Mouse (Mus musculus) forebrain, embryonic 10.5 days (tissue): Measurements from ENCODE around the gene Cxcl15. TPM values are rescaled to one million over a fixed set of nuclear protein-coding genes. Genes with fewer than 3 reads are reported as not detected.
"Not testable (repeated sequence)": the region's sequence is repeated elsewhere in the genome, so short reads cannot be mapped to it uniquely, and the experiment has no call there.

Experiments
- DNase-seq: peaks from one replicate; pipeline ENCODE4 v3.0.0-alpha.2; 2017; ENCODE audit warnings: low spot score; ENCODE audit errors: extremely low spot score
- H3K27ac ChIP-seq: fragments of 300-500 bp; sonication (generic); 2 replicates; pipeline ENCODE4 v1.5.1; 2016; ENCODE audit warnings: mild to moderate bottlenecking
- H3K27me3 ChIP-seq: fragments of 300-500 bp; sonication (generic); 2 replicates; pipeline ENCODE4 v1.6.1; 2016; ENCODE audit warnings: mild to moderate bottlenecking; ENCODE audit not compliant: poor library complexity, severe bottlenecking
- H3K36me3 ChIP-seq: fragments of 300-500 bp; sonication (generic); replicated peaks from 2 replicates; pipeline ENCODE4 v1.6.1; 2016; ENCODE audit warnings: mild to moderate bottlenecking, moderate library complexity
- H3K4me1 ChIP-seq: fragments of 300-500 bp; sonication (generic); 2 replicates; pipeline ENCODE4 v1.6.1; 2016
- H3K4me3 ChIP-seq: fragments of 300-500 bp; sonication (generic); 2 replicates; pipeline ENCODE4 v1.5.1; 2016; ENCODE audit warnings: mild to moderate bottlenecking, moderate library complexity
- H3K9me3 ChIP-seq: fragments of 300-500 bp; sonication (generic); 2 replicates; pipeline ENCODE4 v1.6.1; 2016; ENCODE audit warnings: mild to moderate bottlenecking, moderate library complexity
- WGBS: fragments of 180-500 bp; shearing (Covaris S2); methylation state at CpG from one replicate; pipeline ENCODE4 v1.1.7; 2016; 5-methylcytosine and 5-hydroxymethylcytosine counted together
- polyA plus RNA-seq: library from polyadenylated mRNA; unstranded; fragments of >200 nt; fragmentation: Nextera tagmentation; extraction: Ambion mirVana; gene quantifications from 2 replicates; pipeline ENCODE4 v1.2.1, GENCODE M21; 2016

The Cxcl15 gene
- polyA plus RNA-seq, 1 experiment from 2014 or later, result not detected

- H3K4me1 ChIP-seq, result no peaks in the 10 kb centered on the region
- 88% methylated on average over 3 of the region's 3 CpGs for whole genome bisulfite sequencing
- H3K9me3 ChIP-seq, result no peaks in the 10 kb centered on the region
- DNase-seq, result no peak
- H3K27ac ChIP-seq, result no peak overlapping the region
- H3K4me3 ChIP-seq, result no peak overlapping the region
- H3K36me3 ChIP-seq, result no peaks in the 10 kb centered on the region
- H3K27me3 ChIP-seq, result no peaks in the 10 kb centered on the region
Measured at GRCm38 (mm10) chr5:90807176-90807950, 13.0 kb downstream of the Cxcl15 start.

DNA sequence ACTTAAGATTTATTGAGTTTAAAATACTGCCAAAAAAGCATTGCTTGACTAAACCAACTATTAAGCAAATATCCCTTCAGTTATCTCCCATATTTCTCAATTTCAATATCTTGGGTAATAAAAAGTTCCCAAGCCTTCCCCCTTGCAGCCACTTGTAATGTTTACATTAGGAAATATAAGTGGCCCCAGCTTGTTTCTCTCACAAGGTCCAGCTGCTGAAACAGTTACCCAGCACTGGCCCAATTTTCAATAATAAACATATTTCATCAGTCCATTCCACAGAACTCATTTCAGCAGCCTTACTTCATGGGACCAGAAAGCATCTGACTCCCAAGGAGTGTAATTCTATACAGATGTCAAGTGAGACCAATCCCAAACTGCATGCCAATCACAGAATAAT lies 25.4 kb downstream of the Cxcl15 start:
- H3K4me1 ChIP-seq, result no peaks in the 10 kb centered on the region
- no peak overlapping the region for H3K4me3 ChIP-seq
- H3K27me3 ChIP-seq, result no peaks in the 10 kb centered on the region
- H3K27ac ChIP-seq, result no peak overlapping the region
- no peaks in the 10 kb centered on the region for H3K9me3 ChIP-seq
- no peaks in the 10 kb centered on the region for H3K36me3 ChIP-seq
- DNase-seq, result no peak

DNA sequence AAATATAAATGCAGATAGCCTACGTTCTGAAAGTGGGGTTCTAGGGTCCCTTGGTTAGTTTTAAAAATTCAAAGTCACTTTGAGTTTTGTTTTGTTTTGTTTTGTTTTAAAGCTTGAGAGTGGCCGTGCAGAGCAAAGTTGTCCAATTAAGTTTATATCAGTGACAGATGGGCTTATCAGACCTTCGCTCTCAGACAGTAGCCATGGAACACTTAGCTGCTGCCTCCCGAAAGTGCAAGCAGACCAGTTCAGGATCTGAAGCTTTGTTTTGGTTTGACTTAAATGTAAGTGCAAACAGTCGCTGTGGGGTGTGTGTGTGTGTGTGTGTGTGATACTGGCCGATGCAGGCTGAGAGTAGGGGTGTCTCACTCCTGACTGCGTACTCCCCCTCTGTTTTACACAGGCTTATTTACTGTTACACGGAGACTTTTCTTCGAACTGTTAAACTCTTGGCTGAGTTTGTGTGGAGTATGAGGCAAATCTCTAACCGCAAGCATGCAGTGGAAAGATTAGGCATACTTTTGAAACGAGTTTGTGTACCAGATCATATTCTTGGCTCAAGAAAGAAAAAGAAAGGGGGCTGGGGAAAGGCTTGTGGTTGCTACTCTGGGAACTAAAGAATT lies 37.9 kb downstream of the Cxcl15 start:
- Histone ChIP-seq H3K4me1 (no peaks in the 10 kb centered on the region), H3K27me3 (no peaks in the 10 kb centered on the region), H3K4me3 (no peak overlapping the region), H3K27ac (no peak overlapping the region), H3K36me3 (no peaks in the 10 kb centered on the region), H3K9me3 (no peaks in the 10 kb centered on the region)
- DNase-seq, result no peak
- 86% methylated on average over 11 of the region's 11 CpGs for WGBS

- Histone ChIP-seq H3K36me3 (no peaks in the 10 kb centered on the region), H3K4me3 (no peak overlapping the region), H3K9me3 (no peaks in the 10 kb centered on the region), H3K27me3 (no peaks in the 10 kb centered on the region), H3K27ac (no peak overlapping the region), H3K4me1 (no peaks in the 10 kb centered on the region)
- WGBS, result 92% methylated on average over 8 of the region's 8 CpGs
- DNase-seq, result no peak
Measured at GRCm38 (mm10) chr5:90832768-90833388, 38.5 kb downstream of the Cxcl15 start.

- no peak overlapping the region for H3K4me3 ChIP-seq
- no peak for DNase-seq
- WGBS, result 90% methylated on average over 4 of the region's 4 CpGs
Measured at GRCm38 (mm10) chr5:90834436-90834835, 40.1 kb downstream of the Cxcl15 start.

DNA sequence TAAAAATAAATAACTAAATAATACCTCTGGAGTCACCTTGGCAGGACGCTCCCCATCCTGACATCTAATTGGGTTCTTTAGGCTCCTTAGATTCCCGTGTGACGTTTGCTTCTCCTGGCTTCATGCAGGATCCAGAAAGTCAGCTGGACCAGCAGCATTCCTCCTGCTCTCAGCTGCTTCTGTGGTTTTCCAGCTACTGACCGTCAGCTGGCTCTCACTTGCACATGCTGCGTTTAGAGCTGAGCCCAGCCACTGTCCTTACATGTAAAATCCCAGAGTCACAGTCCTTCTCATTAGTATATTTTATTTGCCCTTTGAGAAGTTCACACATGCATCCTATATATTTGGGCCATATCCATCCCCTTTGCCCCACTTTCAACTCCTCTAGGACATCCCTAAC lies 44.2 kb downstream of the Cxcl15 start:
- H3K36me3 ChIP-seq, result no peaks in the 10 kb centered on the region
- H3K9me3 ChIP-seq, result no peaks in the 10 kb centered on the region
- DNase-seq, result no peak
- no peak overlapping the region for H3K27ac ChIP-seq
- 88% methylated on average over 5 of the region's 5 CpGs for WGBS
- H3K27me3 ChIP-seq, result no peaks in the 10 kb centered on the region
- H3K4me3 ChIP-seq, result no peak overlapping the region
- no peaks in the 10 kb centered on the region for H3K4me1 ChIP-seq

More at GRCm38 (mm10) chr5:90834436-90834835, 40.1 kb downstream of the Cxcl15 start:
- no peak overlapping the region for H3K27ac ChIP-seq
- H3K36me3 ChIP-seq, result no peaks in the 10 kb centered on the region
- no peaks in the 10 kb centered on the region for H3K4me1 ChIP-seq
- no peaks in the 10 kb centered on the region for H3K9me3 ChIP-seq
- H3K27me3 ChIP-seq, result no peaks in the 10 kb centered on the region

GRCm38 (mm10) chr5:90840902-90841869 lies 46.9 kb downstream of the Cxcl15 start:
- Histone ChIP-seq H3K27ac (no peak overlapping the region), H3K4me3 (no peak overlapping the region), H3K4me1 (no peaks in the 10 kb centered on the region), H3K27me3 (no peaks in the 10 kb centered on the region), H3K9me3 (no peaks in the 10 kb centered on the region), H3K36me3 (no peaks in the 10 kb centered on the region)
- 89% methylated on average over 7 of the region's 7 CpGs for WGBS
- no peak for DNase-seq

- no peak overlapping the region for H3K27ac ChIP-seq
Measured at GRCm38 (mm10) chr5:90843891-90844290, 49.6 kb downstream of the Cxcl15 start.

GRCm38 (mm10) chr5:90850096-90850495 lies 55.8 kb downstream of the Cxcl15 start:
- H3K9me3 ChIP-seq, H3K27ac ChIP-seq, H3K4me3 ChIP-seq, H3K27me3 ChIP-seq, H3K4me1 ChIP-seq, DNase-seq, H3K36me3 ChIP-seq: not testable (repeated sequence)
- WGBS, result 96% methylated on average over 7 of the region's 7 CpGs

More at GRCm38 (mm10) chr5:90843891-90844290, 49.6 kb downstream of the Cxcl15 start:
- Histone ChIP-seq H3K9me3 (no peaks in the 10 kb centered on the region), H3K36me3 (no peaks in the 10 kb centered on the region), H3K27me3 (no peaks in the 10 kb centered on the region), H3K4me3 (no peak overlapping the region), H3K4me1 (no peaks in the 10 kb centered on the region)
- no peak for DNase-seq
- 91% methylated on average over 3 of the region's 3 CpGs for WGBS

DNA sequence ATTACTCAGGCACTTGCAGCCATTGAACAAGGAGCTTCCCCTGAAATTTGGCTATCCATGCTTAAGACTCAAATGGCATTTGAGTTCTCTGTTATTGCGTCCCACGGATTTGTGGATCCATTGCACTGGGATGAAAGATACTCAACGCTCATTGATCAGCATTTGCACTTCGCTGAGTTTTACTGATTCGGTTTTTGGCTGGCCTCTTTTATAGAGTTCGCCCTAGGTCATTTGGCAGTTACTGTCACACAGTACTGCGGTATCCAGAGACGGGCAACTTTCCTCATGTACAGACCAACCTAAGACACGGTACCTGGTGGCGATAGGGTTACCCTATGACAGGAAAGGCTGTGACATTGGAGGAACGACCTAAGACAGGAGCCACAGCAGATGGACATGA lies 57.1 kb downstream of the Cxcl15 start:
- H3K27ac ChIP-seq, H3K27me3 ChIP-seq, H3K36me3 ChIP-seq, H3K9me3 ChIP-seq, H3K4me1 ChIP-seq, H3K4me3 ChIP-seq, DNase-seq: not testable (repeated sequence)
- 95% methylated on average over 11 of the region's 11 CpGs for WGBS
